Mouse (Mus musculus) frontal cortex, postnatal 25 days (tissue): ENCODE results near the gene Chrna1.
"Not testable (repeated sequence)": the region's sequence is repeated elsewhere in the genome, so short reads cannot be mapped to it uniquely, and the experiment has no call there.

Experiments
- DNase-seq, 2 experiments: peaks; one replicate each; pipeline ENCODE4 v3.0.0; 2022; ENCODE audit warnings: low spot score in 2 of 2

Gene Chrna1

DNA sequence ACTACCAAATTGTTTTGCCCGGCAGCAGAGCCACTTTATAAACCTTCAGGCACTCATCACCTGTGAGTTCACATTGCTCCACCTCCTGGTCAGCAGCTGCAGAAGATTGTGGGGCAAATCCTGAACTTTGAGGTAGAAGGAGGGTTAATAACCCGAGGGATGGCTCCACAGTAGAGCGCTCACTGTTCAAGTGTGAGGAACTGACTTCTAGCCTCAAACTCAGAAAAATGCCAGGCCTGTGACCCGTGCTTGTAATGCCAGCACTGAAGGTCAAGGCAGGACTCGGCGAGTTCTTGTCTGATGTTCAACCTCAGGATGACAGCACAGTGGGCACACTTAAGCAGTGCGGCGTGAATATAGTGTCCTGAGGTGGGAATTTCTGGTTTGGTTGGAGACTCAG is 22.2 kb downstream of the Chrna1 start:
- no peak for DNase-seq

DNA sequence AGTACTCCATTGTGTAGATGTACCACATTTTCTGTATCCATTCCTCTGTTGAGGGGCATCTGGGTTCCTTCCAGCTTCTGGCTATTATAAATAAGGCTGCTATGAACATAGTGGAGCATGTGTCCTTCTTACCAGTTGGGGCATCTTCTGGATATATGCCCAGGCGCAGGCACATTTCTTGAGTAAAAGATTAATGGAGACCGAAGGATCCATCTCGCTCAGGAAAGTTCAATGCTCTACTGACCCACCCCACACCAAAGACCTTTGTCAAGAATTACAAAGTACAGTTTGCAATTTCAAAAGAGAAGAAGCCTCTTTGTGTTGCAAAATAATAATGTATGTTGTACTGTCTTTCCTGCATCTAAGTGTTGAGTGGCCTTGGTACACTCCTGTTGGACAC is 23.1 kb downstream of the Chrna1 start:
- DNase-seq = not testable (repeated sequence)

DNA sequence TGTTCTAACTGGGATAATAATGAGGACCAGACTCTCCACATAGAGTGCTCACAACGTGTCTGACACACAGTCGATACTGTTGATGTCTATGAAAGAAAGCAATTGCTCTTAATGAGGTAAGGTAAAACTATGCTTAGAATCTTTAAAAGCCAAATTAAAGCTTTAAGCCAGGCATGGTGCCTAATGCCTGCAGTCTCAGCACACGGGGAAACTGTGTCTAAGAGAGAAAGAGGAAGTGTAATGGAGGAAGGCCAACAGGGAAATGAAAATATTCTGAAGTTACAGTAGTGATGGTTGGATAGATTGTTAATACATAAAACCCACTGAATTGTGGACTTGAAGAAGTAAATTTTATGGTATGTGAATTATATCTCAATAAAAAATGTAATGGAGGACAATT is 25.7 kb downstream of the Chrna1 start:
- no peak for DNase-seq

DNA sequence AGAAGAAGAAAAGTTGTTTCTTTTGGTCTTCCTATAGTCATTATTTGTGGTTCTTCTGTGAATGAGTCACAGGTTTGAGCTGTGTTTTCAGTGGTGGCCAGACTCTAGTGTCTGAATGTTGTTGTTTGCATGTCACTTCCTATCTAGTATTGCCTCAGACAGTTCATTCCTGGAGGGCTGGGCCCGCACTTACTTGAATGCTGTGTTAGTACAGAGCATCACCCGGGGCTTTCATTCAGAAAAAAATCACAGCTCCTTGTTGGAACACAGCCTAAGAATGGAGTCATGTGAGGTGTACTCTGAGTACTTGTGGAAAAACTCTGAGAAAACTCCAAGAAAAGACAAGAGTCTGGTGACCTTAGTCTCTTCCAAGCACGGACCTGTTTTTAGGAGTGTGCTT is 27.2 kb downstream of the Chrna1 start:
- DNase-seq = no peak

DNA sequence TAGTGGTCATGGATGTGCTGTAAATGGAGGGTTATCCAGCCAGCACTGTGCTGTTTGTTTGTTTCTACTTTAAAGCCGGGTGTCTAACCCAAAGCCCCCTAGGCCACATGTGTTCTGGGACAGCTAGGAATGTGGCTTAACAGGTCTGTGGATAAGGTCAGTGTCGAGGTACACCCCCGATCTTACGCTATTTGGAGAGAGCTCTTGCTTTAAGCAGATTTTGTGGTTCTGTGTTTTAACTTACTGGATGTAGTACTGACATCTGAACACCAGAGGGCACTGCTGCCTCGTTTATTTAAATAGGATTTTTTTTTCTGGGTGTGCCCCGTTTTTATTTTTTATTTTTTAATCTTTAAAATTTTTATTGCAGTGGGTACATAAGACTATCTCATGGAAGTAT is 29.4 kb downstream of the Chrna1 start:
- peak in 1 of 2 experiments; percentile 37 for DNase-seq

DNA sequence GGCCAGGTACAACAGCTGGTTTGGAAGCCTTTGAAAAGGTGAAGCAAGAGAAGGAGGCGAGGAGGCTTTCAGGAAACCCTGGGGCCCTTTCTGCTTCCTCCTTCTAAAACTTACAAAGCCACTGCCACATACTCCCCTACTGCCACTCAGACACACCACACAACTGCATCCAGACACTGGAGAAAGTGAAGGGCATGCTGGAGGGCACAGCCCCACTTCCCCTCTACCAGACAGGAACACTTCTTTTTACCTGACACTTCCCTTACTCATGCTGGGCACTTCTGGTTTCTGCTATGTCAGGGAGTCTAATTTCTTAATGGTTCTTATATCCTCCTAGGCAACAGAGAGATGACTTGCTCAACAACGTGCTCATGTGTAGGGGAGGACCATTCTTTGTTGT is 31.6 kb downstream of the Chrna1 start:
- no peak for DNase-seq

DNA sequence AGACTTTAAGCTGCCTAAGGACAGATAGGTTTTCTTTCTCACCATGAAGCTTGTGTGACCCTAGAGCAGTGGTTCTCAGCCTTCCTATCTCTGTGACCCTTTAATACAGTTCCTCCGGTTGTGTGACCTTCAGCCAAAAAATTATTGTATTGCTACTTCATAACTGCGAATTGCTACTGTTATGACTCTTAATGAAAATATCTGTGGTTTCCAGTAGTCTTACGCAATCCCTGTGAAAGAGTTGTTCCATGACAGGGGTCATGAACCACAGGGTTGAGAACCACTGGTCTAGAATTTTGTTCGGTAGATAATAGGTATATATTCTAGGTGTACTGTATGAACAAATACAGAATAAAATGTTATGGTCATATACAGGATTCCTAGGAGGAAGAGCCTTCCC is 32.9 kb downstream of the Chrna1 start:
- DNase-seq = no peak

DNA sequence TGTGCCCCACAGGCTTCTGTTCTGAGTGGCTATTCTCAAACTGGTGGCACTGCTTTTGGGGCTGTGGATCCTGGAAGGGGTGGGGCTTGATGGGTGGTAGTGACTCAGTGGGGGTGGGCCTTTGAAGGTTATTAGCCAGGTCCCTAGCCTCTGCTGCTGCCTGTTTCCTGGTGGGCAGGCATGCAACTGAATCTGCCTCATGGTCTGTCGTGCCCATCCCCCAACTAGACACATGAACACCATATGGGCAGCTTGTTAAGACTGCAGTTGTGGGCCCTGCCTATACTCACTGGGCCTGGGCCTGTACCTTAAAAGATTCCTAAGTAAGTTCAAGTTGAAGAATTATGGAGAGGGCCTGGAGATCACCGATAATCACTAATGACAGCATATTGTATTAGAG is 34.6 kb downstream of the Chrna1 start:
- no peak for DNase-seq

DNA sequence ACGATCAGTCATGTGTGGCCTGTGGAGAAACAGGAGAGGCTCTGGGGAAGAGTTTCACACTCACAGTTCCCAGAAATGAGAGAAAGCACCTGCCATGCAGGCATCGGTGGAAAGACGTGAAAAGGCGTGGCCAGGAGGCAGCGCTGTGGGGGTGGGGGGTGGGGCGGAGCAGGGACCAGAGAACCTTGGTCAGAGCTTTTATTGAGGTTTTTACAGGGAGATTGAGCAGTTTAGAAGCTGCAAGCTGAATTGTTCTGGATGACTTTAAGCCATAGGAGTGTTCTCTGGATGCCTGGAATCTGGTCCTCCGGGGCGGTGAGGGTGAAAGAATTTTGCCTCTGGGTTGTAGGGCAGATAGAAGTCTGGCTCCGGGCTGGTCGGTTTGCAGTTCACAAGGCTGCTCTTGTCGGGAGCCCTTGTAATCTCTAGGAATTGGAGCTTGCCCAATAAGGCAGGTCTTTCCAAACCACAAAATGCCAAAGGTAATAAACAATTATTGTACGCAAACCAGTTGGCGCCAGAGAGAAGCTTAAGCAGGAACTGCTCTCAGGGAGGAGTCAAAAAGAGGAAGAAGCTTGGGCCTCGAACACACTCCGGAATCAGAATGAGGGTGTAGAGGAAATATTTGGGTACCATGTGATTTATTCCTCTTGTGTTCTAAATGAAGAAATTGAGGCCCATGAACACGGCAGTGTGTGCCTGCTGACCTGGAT is 39.5 kb downstream of the Chrna1 start:
- no peak for DNase-seq

DNA sequence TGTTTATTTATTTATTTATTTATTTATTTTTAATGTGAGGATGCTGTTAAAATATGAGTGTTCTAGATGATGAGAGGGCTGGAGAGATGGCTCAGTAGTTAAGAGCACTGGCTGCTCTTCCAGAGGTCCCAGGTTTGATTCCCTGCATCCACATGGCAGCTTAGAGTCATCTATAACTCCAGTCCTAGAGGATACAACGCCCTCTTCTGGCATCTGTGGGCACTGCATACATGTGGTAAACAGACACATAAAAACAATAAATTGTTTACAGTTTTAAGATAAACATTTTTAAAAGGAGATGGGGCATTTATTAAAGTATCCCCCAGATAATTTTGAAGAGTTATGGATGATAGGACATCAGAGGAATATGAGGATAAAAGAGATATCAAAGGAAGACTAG is 40.4 kb downstream of the Chrna1 start:
- DNase-seq = no peak

DNA sequence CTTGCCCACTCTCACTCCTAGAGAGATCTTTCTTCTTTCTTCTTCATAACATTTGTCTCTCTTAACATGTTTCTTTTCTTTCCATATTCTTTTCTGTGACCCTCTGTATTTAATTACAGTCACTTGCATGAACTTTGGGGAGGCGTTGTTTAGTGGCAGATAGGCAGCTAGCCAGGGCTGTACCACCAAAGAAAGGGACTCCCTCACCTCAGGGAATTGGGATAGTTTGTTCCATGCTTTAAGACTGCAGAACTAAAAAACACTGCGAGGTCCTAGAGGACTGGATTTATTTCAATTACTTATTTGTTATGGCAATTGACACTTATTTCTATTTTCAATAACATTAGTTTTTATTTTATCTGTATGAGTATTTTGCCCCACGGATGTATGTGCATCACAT is 41.0 kb downstream of the Chrna1 start:
- no peak for DNase-seq

DNA sequence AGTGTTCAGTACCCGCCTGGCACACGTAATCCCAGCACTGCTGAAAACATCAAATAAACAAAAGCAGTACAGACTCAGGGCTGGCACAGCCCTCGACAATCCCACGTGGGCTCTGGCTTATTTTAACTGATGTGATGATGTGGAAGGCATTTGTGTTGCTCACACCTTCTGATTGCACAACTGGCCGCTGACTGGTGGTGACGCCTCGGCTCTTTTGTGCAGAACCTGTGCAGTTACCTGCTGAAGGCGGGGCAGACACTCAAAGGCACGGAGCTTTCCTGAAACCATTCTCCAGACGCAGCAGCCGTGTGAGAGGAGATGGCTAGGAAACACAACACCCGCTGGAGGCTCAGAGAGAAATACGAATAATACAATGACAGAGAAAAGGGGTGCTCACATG is 41.5 kb downstream of the Chrna1 start:
- no peak for DNase-seq

DNA sequence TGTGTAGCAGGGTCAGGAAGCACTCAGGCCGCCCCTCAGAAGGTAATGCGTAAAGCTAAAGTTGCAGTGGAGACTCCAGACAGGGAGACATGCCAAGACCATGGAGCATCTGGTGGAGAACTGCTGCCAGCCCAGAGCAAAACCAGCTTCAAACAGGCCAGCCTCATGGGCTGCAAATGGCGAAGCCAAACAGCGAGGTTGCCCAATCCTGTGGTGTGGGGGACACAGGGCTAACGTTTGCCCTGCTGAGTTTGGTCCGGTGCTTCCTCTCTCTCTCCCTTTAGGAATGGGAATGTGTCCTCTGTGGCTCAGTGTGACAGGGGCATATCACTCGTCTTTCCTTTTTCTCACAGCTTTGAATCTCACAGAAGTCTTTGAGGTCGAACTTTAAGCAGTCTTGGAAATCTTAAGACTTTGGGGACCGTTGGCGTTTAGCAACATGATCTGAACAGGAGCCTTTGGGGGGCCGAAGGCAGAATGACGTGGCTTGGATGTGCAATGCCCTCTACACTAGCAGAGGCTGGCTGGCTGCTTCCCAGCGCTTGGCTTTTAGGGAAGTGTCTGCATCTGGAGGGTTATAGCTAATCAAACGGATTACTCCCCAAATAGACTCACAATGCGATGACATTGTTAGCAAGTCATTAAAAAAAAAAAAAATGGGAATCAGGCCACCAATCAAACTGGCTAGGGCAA is 43.9 kb downstream of the Chrna1 start:
- DNase-seq = no peak

DNA sequence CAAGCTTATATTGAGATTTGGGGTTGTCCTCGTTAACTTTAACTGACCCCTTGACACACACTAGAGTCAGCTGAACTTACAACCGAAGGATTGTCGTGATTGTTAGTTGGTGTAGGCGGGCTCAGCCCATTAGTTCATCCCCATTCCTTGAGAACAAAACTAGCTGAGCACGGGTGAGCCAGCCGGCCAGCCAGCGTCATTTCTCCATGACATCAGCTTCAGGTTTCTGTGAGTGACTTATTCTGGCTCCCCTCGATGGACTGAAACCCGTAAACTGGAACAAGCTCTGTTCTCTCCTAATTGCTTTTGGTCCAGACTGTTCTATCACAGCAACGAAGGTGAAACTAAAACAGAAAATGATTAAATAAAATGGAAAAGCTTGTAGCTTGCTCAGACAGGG is 45.4 kb downstream of the Chrna1 start:
- DNase-seq = no peak

DNA sequence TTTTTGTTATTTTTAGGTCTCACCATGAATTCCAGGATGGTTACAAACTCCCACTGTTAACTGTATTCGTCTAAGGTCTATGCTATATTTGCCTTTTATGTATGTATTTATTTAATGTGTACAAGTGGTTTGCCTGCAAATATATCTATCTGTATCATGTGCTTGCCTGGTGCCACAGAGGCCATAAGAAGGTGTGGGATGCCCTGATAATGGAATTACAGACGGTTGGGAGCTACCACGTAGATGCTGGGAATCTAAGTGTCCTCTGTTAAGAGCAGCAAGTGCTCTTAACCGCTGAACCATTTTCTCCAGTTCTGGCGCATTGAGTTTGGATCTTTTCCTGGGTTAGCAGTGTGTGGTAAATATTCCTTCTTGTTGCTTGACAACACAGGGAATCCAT is 49.7 kb downstream of the Chrna1 start:
- DNase-seq = no peak

DNA sequence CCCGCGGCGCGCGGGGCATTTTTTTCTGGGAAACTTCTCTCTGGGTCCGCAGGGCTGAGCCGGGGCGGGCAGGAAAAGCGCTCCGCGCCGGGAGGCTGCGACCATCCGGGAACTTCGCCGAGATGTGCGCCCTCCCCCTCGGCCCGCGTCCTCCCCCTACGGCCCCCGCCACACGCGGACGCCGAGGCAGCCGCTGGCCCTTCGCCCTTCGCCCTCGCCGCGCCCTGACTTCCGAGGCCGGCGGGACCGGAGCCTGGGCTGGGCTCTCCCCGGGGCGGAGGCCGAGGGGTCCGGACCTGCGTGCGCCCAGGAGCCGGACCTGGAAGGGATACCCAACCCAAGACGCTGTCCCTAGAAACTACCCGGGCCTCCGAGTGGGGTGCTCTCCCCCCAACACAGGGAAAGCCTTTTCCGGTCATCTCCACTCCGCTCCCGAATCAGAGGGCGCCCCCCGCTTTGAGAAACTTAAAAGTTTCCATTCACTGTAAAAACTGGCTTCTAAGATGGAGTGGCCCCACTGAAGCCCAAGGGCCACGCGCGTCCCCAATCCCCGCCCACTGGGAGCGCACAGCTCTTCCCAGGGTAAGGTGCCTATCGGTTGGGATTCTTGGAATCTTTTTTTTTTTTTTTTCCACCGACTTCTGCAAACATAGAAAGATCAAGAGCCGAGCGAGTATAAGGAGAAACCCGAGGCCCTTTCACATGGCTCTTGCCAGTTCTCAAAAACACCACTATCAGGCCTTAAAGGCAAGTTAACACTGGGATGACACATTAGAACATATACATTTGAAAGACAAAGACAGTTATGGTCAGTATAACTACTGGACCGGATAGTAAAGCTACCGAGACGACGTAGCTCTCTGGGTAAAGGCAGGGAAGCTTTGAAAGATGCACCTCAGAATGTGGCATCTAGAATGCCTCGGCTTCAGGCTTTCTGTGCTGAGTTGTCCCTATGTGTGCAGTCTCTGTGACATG is 50.5 kb downstream of the Chrna1 start, which contains the start of gene Wipf1:
Gene Wipf1 (minus strand): TSS at position 379 of the 975 bp plus-strand sequence.
- DNase-seq = peak; percentile 43 to 52

DNA sequence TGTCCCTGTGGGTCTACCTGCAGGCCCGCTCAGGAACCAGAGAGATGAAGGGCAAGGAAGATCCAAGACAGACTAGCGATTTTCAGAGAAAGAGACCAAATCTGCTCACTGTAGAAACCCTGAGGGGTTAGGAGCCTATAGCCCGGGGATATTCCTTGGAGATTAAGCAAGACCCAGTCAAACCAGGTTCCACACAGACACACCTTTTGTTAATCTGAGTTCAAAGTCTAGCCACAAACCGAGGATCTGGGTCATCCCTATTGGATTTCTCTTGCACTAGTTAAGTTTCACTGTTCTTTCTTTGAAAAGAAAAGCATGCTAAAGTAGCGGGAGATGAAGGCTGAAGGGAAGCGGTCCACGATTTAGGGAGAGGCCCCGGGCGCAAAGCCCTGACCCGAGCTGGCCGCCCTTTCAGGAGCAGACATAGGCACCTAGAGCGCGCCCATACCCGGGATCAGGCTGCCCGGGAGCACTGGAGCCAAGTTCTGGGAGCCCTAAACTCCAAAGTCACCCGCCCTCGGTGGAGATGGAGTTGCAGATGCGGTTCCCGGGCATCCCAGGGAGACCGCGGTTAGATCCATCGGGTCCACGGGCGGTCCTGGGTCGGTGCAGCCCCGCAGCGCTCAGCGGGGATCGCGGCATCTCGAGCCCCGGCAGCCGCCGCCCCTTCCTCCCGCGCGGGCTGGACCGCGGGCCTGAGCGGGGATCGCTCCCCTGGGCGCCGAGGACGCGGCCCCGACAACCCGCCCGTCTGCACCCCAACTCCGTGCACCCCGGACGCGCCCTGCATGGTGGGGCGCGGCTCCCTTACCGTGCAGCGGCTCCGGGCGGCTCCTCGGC is 51.4 kb downstream of the Chrna1 start:
- DNase-seq = no peak

DNA sequence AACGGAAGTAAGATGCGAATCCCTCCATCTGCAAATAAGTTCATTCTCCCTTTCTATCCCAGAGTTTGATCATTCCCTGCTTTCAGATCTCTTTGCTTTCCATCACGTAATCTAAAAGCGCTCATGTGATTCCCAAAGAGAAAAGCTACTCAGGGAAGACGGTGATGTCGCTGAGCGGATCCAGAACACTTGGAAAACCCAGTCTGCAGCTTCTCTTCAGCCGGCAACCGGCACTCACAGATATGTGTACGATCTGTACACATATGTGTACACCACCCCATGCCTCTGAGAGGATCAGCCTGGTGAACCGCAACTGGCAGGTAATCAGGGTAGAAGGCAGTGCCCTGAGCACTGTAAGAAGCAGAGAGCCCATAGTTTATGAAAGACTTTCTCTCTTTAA is 52.2 kb downstream of the Chrna1 start:
- no peak for DNase-seq

DNA sequence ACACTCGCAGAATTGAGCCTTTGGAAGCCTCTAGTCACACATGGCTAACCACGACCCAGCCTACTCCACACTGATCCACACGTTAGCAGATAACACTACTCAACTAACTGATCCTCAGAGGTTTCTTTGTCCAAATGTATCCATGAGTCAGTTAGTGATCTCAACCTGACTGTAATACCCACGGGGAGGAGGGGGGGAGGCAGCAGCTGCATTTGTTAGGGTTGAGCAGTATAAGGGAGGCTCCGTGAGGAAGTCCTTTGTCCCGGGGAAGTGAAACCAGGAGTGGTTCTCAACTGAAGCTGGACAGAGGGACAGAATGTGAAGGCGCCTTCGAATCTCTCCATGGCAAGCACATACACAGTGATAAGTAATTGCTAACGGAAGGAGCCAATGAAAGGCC is 53.4 kb downstream of the Chrna1 start:
- DNase-seq = no peak

DNA sequence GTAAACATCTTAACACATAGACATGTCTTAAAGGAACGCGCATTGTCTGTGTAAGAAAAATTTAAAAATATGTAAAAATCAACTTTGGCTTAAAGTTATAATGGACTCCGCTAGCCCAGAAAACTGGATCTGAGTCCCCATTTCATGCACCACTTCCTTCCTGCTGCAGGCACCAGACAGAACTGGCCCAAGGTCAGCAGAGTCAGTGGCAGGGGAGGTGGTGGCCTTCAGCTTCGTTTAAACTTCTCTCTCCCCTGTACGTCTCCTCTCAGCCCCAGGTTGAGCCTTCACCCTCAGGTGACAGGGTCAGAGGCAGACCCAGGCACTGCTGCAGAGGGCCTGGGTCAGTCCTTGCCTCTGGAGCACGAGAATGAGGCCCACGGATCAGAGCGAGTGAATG is 57.2 kb downstream of the Chrna1 start:
- DNase-seq = no peak

DNA sequence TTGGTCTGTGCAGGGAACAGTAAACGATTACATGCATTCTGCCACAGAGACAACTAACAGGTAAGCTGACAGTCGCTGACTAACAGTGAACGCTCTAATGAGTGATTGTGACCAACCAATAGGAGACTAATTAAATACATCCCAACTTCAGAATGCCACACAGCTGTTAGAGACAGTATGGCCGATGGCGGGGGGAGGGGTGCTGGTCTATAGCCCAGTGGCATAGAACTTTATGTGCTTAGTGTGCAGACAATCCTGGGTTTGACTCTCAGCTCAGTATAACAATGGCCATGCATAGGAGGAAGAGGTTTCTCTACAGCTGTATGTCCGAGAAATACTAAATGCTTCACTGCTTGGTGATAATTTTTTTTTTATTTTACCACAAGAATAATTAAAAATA is 57.8 kb downstream of the Chrna1 start:
- DNase-seq = no peak

DNA sequence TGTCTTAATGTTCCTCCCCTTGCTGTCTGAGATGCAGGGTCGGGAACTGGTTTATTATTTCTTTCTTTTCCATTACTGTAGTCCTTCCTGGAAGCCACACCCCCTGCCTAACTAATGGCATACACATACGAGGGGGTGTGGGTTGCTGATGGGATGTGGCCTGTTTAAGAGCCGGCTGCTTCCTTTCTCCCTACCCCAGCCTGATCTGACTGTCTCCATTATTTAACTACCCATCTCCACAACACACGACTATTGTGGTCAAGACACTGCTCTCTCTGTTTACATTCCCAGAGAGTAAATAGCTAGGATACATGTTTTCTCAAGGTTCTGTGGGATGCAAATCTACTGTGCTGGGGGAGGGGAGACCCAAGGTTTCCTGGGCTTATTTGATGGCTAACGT is 58.4 kb downstream of the Chrna1 start:
- DNase-seq = no peak
